Mouse (Mus musculus): ENCODE results near the gene Dcaf7. TPM values are rescaled to one million over a fixed set of nuclear protein-coding genes. Genes with fewer than 3 reads are reported as not detected.

The Dcaf7 gene
- total and polyA plus RNA-seq, 3 experiments, result 28.9 to 39.2 (median 36.5) TPM

GRCm38 (mm10) chr11:106102866-106103265 lies 66.2 kb downstream of the Dcaf7 start:
- Histone ChIP-seq H3K79me2 (replicated peaks; ENCODE audit: control insufficient read depth, insufficient read depth, low read length) (peaks cover 3% of the 10 kb centered on the region; the same call in 1 of the 2 replicates), H3K27ac (no peak overlapping the region), H3K4me1 (ENCODE audit: control insufficient read depth, insufficient read depth, low read length) (peaks cover 9% of the 10 kb centered on the region), H3K27me3 (ENCODE audit: control insufficient read depth, insufficient read depth, low read length) (no peaks in the 10 kb centered on the region), H3K36me3 (ENCODE audit: control insufficient read depth, insufficient read depth, low read length) (peaks cover 24% of the 10 kb centered on the region), H3K4me3 (no peak overlapping the region), H3K9ac (ENCODE audit: low read depth, low read length) (no peak overlapping the region)
- peak in 1 of 2 experiments; percentile 18 for DNase-seq
- TF ChIP-seq POLR2A (IDR thresholded peaks at IDR 0.05; ENCODE audit: insufficient read depth, low read depth, low read length) (no peak), CTCF (IDR thresholded peaks at IDR 0.05) (no peak), EP300 (IDR thresholded peaks at IDR 0.05; ENCODE audit: insufficient read depth, low read depth, low read length) (no peak)
- 70% methylated on average over 3 of the region's 3 CpGs for WGBS
- intact Hi-C loops (cut with DNase I), result no loop called here

GRCm38 (mm10) chr11:106106047-106106587 lies 69.4 kb downstream of the Dcaf7 start:
- Histone ChIP-seq H3K36me3 (ENCODE audit: control insufficient read depth, insufficient read depth, low read length) (peaks cover 14% of the 10 kb centered on the region), H3K4me1 (ENCODE audit: control insufficient read depth, insufficient read depth, low read length) (peaks cover 7% of the 10 kb centered on the region), H3K27me3 (ENCODE audit: control insufficient read depth, insufficient read depth, low read length) (no peaks in the 10 kb centered on the region), H3K9ac (ENCODE audit: low read depth, low read length) (no peak overlapping the region), H3K27ac (no peak overlapping the region), H3K4me3 (no peak overlapping the region), H3K79me2 (replicated peaks; ENCODE audit: control insufficient read depth, insufficient read depth, low read length) (peaks cover 5% of the 10 kb centered on the region; the same call in 1 of the 2 replicates)
- WGBS, result 75% methylated on average over 8 of the region's 8 CpGs
- intact Hi-C loops (cut with DNase I), result no loop called here
- DNase-seq, result peak in 1 of 2 experiments; percentile 34
- TF ChIP-seq CTCF (IDR thresholded peaks at IDR 0.05), result no peak
- TF ChIP-seq POLR2A (IDR thresholded peaks at IDR 0.05; ENCODE audit: insufficient read depth, low read depth, low read length), result no peak
- TF ChIP-seq EP300 (IDR thresholded peaks at IDR 0.05; ENCODE audit: insufficient read depth, low read depth, low read length), result no peak

Other genes starting within 250 kb of the Dcaf7 start
- gene Cyb561, start 83.5 kb upstream of the Dcaf7 start, total RNA-seq (2021), result 1 to 10 TPM; 8.2 to 8.5 TPM
- gene Cyb561, start 83.5 kb upstream of the Dcaf7 start, polyA plus RNA-seq (2012; rRNA removed), result 17.0 and 17.6 TPM in 2 replicates
- gene Ace, start 68.9 kb upstream of the Dcaf7 start, total RNA-seq (2021), result 10 to 100 TPM; 18.8 to 23.7 TPM
- gene Ace, start 68.9 kb upstream of the Dcaf7 start, polyA plus RNA-seq (2012; rRNA removed), result 34.4 and 42.1 TPM in 2 replicates
- gene Ace3, start 42.2 kb upstream of the Dcaf7 start, total RNA-seq (2021), result not detected
- gene Ace3, start 42.2 kb upstream of the Dcaf7 start, polyA plus RNA-seq (2012; rRNA removed), result not detected in 2 replicates
- gene Kcnh6, start 28.7 kb upstream of the Dcaf7 start, total RNA-seq (2021), result not detected
- gene Kcnh6, start 28.7 kb upstream of the Dcaf7 start, polyA plus RNA-seq (2012; rRNA removed), result 0.26 and 0.39 TPM in 2 replicates
- 10 to 100 TPM; 56.4 to 59.6 TPM for gene Taco1, start 29.2 kb downstream of the Dcaf7 start, total RNA-seq (2021)
- 32.8 and 45.3 TPM in 2 replicates for gene Taco1, start 29.2 kb downstream of the Dcaf7 start, polyA plus RNA-seq (2012; rRNA removed)
- gene Map3k3, start 47.7 kb downstream of the Dcaf7 start, total RNA-seq (2021), result 10 to 100 TPM; 36.0 to 38.9 TPM
- 25.1 and 39.8 TPM in 2 replicates for gene Map3k3, start 47.7 kb downstream of the Dcaf7 start, polyA plus RNA-seq (2012; rRNA removed)
- not detected for gene Gm10840, start 124.0 kb downstream of the Dcaf7 start, total RNA-seq (2021)
- not detected in 2 replicates for gene Gm10840, start 124.0 kb downstream of the Dcaf7 start, polyA plus RNA-seq (2012; rRNA removed)
- gene Limd2, start 124.0 kb downstream of the Dcaf7 start, total RNA-seq (2021), result 1 to 10 TPM; 3.6 to 4.7 TPM
- gene Limd2, start 124.0 kb downstream of the Dcaf7 start, polyA plus RNA-seq (2012; rRNA removed), result 10.0 and 11.5 TPM in 2 replicates
- 1 to 10 TPM; 6.2 to 7.0 TPM for gene Strada, start 165.3 kb downstream of the Dcaf7 start, total RNA-seq (2021)
- gene Strada, start 165.3 kb downstream of the Dcaf7 start, polyA plus RNA-seq (2012; rRNA removed), result 16.9 and 21.8 TPM in 2 replicates
- 10 to 100 TPM; 78.1 to 82.2 TPM for gene Ccdc47, start 179.5 kb downstream of the Dcaf7 start, total RNA-seq (2021)
- gene Ccdc47, start 179.5 kb downstream of the Dcaf7 start, polyA plus RNA-seq (2012; rRNA removed), result 23.7 and 47.4 TPM in 2 replicates
- 10 to 100 TPM; 23.5 to 27.5 TPM for gene Ddx42, start 180.1 kb downstream of the Dcaf7 start, total RNA-seq (2021)
- gene Ddx42, start 180.1 kb downstream of the Dcaf7 start, polyA plus RNA-seq (2012; rRNA removed), result 6.0 and 11.9 TPM in 2 replicates
- 10 to 100 TPM; 20.2 to 21.6 TPM for gene Ftsj3, start 219.2 kb downstream of the Dcaf7 start, total RNA-seq (2021)
- gene Ftsj3, start 219.2 kb downstream of the Dcaf7 start, polyA plus RNA-seq (2012; rRNA removed), result 10.2 and 15.2 TPM in 2 replicates
- gene Psmc5, start 219.3 kb downstream of the Dcaf7 start, total RNA-seq (2021), result 100 to 1,000 TPM in 1 of 2 experiments, 10 to 100 TPM in 1; 91.8 to 104 TPM
- 54.5 and 83.5 TPM in 2 replicates for gene Psmc5, start 219.3 kb downstream of the Dcaf7 start, polyA plus RNA-seq (2012; rRNA removed)
- 10 to 100 TPM; 16.6 to 17.2 TPM for gene Smarcd2, start 236.1 kb downstream of the Dcaf7 start, total RNA-seq (2021)
- gene Smarcd2, start 236.1 kb downstream of the Dcaf7 start, polyA plus RNA-seq (2012; rRNA removed), result 39.2 and 49.2 TPM in 2 replicates
- not detected for gene Tcam1, start 239.8 kb downstream of the Dcaf7 start, total RNA-seq (2021)
- 0.10 TPM in 1 of 2 replicates, not detected in the other for gene Tcam1, start 239.8 kb downstream of the Dcaf7 start, polyA plus RNA-seq (2012; rRNA removed)